Mouse (Mus musculus): ENCODE data around the gene Hist1h1d. TPM values are rescaled to one million over a fixed set of nuclear protein-coding genes. Genes with fewer than 3 reads are reported as not detected.

The Hist1h1d gene
- polyA plus RNA-seq, 1 experiment from 2014 or later = 0.64 TPM

- Histone ChIP-seq H3K4me3 (ENCODE audit: low read depth, low read length) (peak overlapping the region; percentile 70), H3K4me1 (replicated peaks; ENCODE audit: control insufficient read depth, insufficient read depth, low read length) (0 out of 2 replicates have a peak, but pooled peaks cover 4% of the 10 kb centered on the region), H3K27ac (ENCODE audit: low read depth) (no peak overlapping the region), H3K36me3 (ENCODE audit: control insufficient read depth, insufficient read depth, low read length) (no peaks in the 10 kb centered on the region), H3K9me3 (ENCODE audit: control insufficient read depth, low read length) (no peaks in the 10 kb centered on the region), H3K4me2 (ENCODE audit: low read length) (peak overlapping the region; percentile 58), H3K27me3 (replicated peaks; ENCODE audit: control insufficient read depth, insufficient read depth, low read length) (no peaks in the 10 kb centered on the region), H3K9ac (ENCODE audit: low read length) (peak overlapping the region; percentile 40)
- peak; percentile 66 for DNase-seq (ENCODE audit: low spot score)
- no peak for ATAC-seq (replicated peaks; ENCODE audit: low FRiP score, low TSS enrichment, low read depth)
- WGBS = 49% methylated on average over 15 of the region's 15 CpGs
These were observed 37.0 kb upstream of the Hist1h1d start for GRCm38 (mm10) chr13:23515826-23516620.

- WGBS = under 1% methylated on average over 19 of the region's 19 CpGs
- DNase-seq (ENCODE audit: low spot score) (peak; percentile 90), ATAC-seq (replicated peaks; ENCODE audit: low FRiP score, low TSS enrichment, low read depth) (peak; percentile 75)
- H3K4me1 ChIP-seq (replicated peaks; ENCODE audit: control insufficient read depth, insufficient read depth, low read length) = 0 out of 2 replicates have a peak, but pooled peaks cover 4% of the 10 kb centered on the region
- H3K9me3 ChIP-seq (ENCODE audit: control insufficient read depth, low read length) = no peaks in the 10 kb centered on the region
- peak overlapping the region; percentile 48 for H3K9ac ChIP-seq (ENCODE audit: low read length)
- H3K36me3 ChIP-seq (ENCODE audit: control insufficient read depth, insufficient read depth, low read length) = no peaks in the 10 kb centered on the region
- no peaks in the 10 kb centered on the region for H3K27me3 ChIP-seq (replicated peaks; ENCODE audit: control insufficient read depth, insufficient read depth, low read length)
- H3K4me2 ChIP-seq (ENCODE audit: low read length) = peak overlapping the region; percentile 93
- peak overlapping the region; percentile 71; the same call in 1 of the 2 replicates for H3K27ac ChIP-seq (ENCODE audit: low read depth)
- H3K4me3 ChIP-seq (ENCODE audit: low read depth, low read length) = peak overlapping the region; percentile 70
These were observed 36.0 kb upstream of the Hist1h1d start for GRCm38 (mm10) chr13:23516822-23517602.

GRCm38 (mm10) chr13:23517603-23518294 is 35.3 kb upstream of the Hist1h1d start:
- Histone ChIP-seq H3K27me3 (replicated peaks; ENCODE audit: control insufficient read depth, insufficient read depth, low read length) (no peaks in the 10 kb centered on the region), H3K27ac (ENCODE audit: low read depth) (peak overlapping the region; percentile 71), H3K9ac (ENCODE audit: low read length) (peak overlapping the region; percentile 48), H3K4me2 (ENCODE audit: low read length) (peak overlapping the region; percentile 93), H3K4me3 (ENCODE audit: low read depth, low read length) (peak overlapping the region; percentile 70), H3K36me3 (ENCODE audit: control insufficient read depth, insufficient read depth, low read length) (no peaks in the 10 kb centered on the region), H3K9me3 (ENCODE audit: control insufficient read depth, low read length) (no peaks in the 10 kb centered on the region), H3K4me1 (replicated peaks; ENCODE audit: control insufficient read depth, insufficient read depth, low read length) (0 out of 2 replicates have a peak, but pooled peaks cover 4% of the 10 kb centered on the region)
- ATAC-seq (replicated peaks; ENCODE audit: low FRiP score, low TSS enrichment, low read depth) (peak; percentile 89), DNase-seq (ENCODE audit: low spot score) (peak; percentile 96)
- under 1% methylated on average over 27 of the region's 27 CpGs for WGBS

GRCm38 (mm10) chr13:23518295-23518603 is 34.8 kb upstream of the Hist1h1d start:
- Histone ChIP-seq H3K9ac (ENCODE audit: low read length) (peak overlapping the region; percentile 43), H3K27ac (ENCODE audit: low read depth) (no peak overlapping the region)

GRCm38 (mm10) chr13:23518885-23519284 is 34.2 kb upstream of the Hist1h1d start:
- H3K4me1 ChIP-seq (replicated peaks; ENCODE audit: control insufficient read depth, insufficient read depth, low read length) = 0 out of 2 replicates have a peak, but pooled peaks cover 4% of the 10 kb centered on the region
- WGBS = under 1% methylated on average over 6 of the region's 6 CpGs

More at GRCm38 (mm10) chr13:23518295-23518603, 34.8 kb upstream of the Hist1h1d start:
- H3K4me2 ChIP-seq (ENCODE audit: low read length) = peak overlapping the region; percentile 93
- DNase-seq (ENCODE audit: low spot score) (no peak), ATAC-seq (replicated peaks; ENCODE audit: low FRiP score, low TSS enrichment, low read depth) (no peak)
- H3K9me3 ChIP-seq (ENCODE audit: control insufficient read depth, low read length) = no peaks in the 10 kb centered on the region
- WGBS = under 1% methylated on average over 6 of the region's 6 CpGs
- H3K36me3 ChIP-seq (ENCODE audit: control insufficient read depth, insufficient read depth, low read length) = no peaks in the 10 kb centered on the region
- H3K4me1 ChIP-seq (replicated peaks; ENCODE audit: control insufficient read depth, insufficient read depth, low read length) = 0 out of 2 replicates have a peak, but pooled peaks cover 4% of the 10 kb centered on the region
- H3K27me3 ChIP-seq (replicated peaks; ENCODE audit: control insufficient read depth, insufficient read depth, low read length) = no peaks in the 10 kb centered on the region
- peak overlapping the region; percentile 70 for H3K4me3 ChIP-seq (ENCODE audit: low read depth, low read length)

GRCm38 (mm10) chr13:23519416-23519815 is 33.6 kb upstream of the Hist1h1d start:
- peak; percentile 45; the same call in 1 of the 2 replicates for ATAC-seq (replicated peaks; ENCODE audit: low FRiP score, low TSS enrichment, low read depth)
- peak overlapping the region; percentile 93 for H3K4me2 ChIP-seq (ENCODE audit: low read length)
- 0 out of 2 replicates have a peak, but pooled peaks cover 4% of the 10 kb centered on the region for H3K4me1 ChIP-seq (replicated peaks; ENCODE audit: control insufficient read depth, insufficient read depth, low read length)
- no peaks in the 10 kb centered on the region for H3K9me3 ChIP-seq (ENCODE audit: control insufficient read depth, low read length)
- 0 out of 2 replicates have a peak overlapping the region, but pooled peaks have one; percentile 57 for H3K27ac ChIP-seq (ENCODE audit: low read depth)
- H3K9ac ChIP-seq (ENCODE audit: low read length) = peak overlapping the region; percentile 22; the same call in 1 of the 2 replicates
- 0% methylated on average over 10 of the region's 10 CpGs for WGBS
- peak; percentile 92 for DNase-seq (ENCODE audit: low spot score)
- H3K27me3 ChIP-seq (replicated peaks; ENCODE audit: control insufficient read depth, insufficient read depth, low read length) = no peaks in the 10 kb centered on the region
- no peaks in the 10 kb centered on the region for H3K36me3 ChIP-seq (ENCODE audit: control insufficient read depth, insufficient read depth, low read length)
- peak overlapping the region; percentile 70 for H3K4me3 ChIP-seq (ENCODE audit: low read depth, low read length)

More at GRCm38 (mm10) chr13:23518885-23519284, 34.2 kb upstream of the Hist1h1d start:
- H3K36me3 ChIP-seq (ENCODE audit: control insufficient read depth, insufficient read depth, low read length) = no peaks in the 10 kb centered on the region
- H3K27ac ChIP-seq (ENCODE audit: low read depth) = 0 out of 2 replicates have a peak overlapping the region, but pooled peaks have one; percentile 57
- H3K9ac ChIP-seq (ENCODE audit: low read length) = peak overlapping the region; percentile 22; the same call in 1 of the 2 replicates
- ATAC-seq (replicated peaks; ENCODE audit: low FRiP score, low TSS enrichment, low read depth) (peak; percentile 65; the same call in 1 of the 2 replicates), DNase-seq (ENCODE audit: low spot score) (peak; percentile 93)
- H3K4me2 ChIP-seq (ENCODE audit: low read length) = peak overlapping the region; percentile 93
- H3K9me3 ChIP-seq (ENCODE audit: control insufficient read depth, low read length) = no peaks in the 10 kb centered on the region
- H3K4me3 ChIP-seq (ENCODE audit: low read depth, low read length) = peak overlapping the region; percentile 70
- H3K27me3 ChIP-seq (replicated peaks; ENCODE audit: control insufficient read depth, insufficient read depth, low read length) = no peaks in the 10 kb centered on the region

GRCm38 (mm10) chr13:23521703-23522102 is 31.4 kb upstream of the Hist1h1d start:
- DNase-seq (ENCODE audit: low spot score) (peak; percentile 87), ATAC-seq (replicated peaks; ENCODE audit: low FRiP score, low TSS enrichment, low read depth) (no peak)
- Histone ChIP-seq H3K4me2 (ENCODE audit: low read length) (peak overlapping the region; percentile 36), H3K4me1 (replicated peaks; ENCODE audit: control insufficient read depth, insufficient read depth, low read length) (no peaks in the 10 kb centered on the region), H3K4me3 (ENCODE audit: low read depth, low read length) (no peak overlapping the region), H3K9ac (ENCODE audit: low read length) (no peak overlapping the region), H3K27me3 (replicated peaks; ENCODE audit: control insufficient read depth, insufficient read depth, low read length) (no peaks in the 10 kb centered on the region), H3K36me3 (ENCODE audit: control insufficient read depth, insufficient read depth, low read length) (no peaks in the 10 kb centered on the region), H3K9me3 (ENCODE audit: control insufficient read depth, low read length) (no peaks in the 10 kb centered on the region), H3K27ac (ENCODE audit: low read depth) (no peak overlapping the region)
- WGBS = 2% methylated on average over 14 of the region's 14 CpGs

- Histone ChIP-seq H3K4me3 (ENCODE audit: low read depth, low read length) (no peak overlapping the region), H3K4me2 (ENCODE audit: low read length) (no peak overlapping the region), H3K4me1 (replicated peaks; ENCODE audit: control insufficient read depth, insufficient read depth, low read length) (0 out of 2 replicates have a peak, but pooled peaks cover 2% of the 10 kb centered on the region), H3K27ac (ENCODE audit: low read depth) (no peak overlapping the region), H3K9me3 (ENCODE audit: control insufficient read depth, low read length) (no peaks in the 10 kb centered on the region), H3K27me3 (replicated peaks; ENCODE audit: control insufficient read depth, insufficient read depth, low read length) (no peaks in the 10 kb centered on the region), H3K36me3 (ENCODE audit: control insufficient read depth, insufficient read depth, low read length) (no peaks in the 10 kb centered on the region), H3K9ac (ENCODE audit: low read length) (no peak overlapping the region)
- 55% methylated on average over 5 of the region's 5 CpGs for WGBS
- ATAC-seq (replicated peaks; ENCODE audit: low FRiP score, low TSS enrichment, low read depth) (no peak), DNase-seq (ENCODE audit: low spot score) (no peak)
These were observed 29.1 kb upstream of the Hist1h1d start for GRCm38 (mm10) chr13:23523976-23524375.

All from intestine, embryonic 14.5 days (tissue).